Mouse (Mus musculus) spleen, adult 2 months (tissue): ENCODE data around the gene Mylip.

Source experiments
- CTCF ChIP-seq: fragments of 200-500 bp; IDR thresholded peaks from 2 replicates; pipeline ENCODE4 v1.5.1; 2011; ENCODE audit warnings: mild to moderate bottlenecking, inconsistent platforms; ENCODE audit not compliant: insufficient read depth, insufficient read length, insufficient replicate concordance; ENCODE audit errors: extremely low read depth
- POLR2A ChIP-seq: fragments of 200-500 bp; IDR thresholded peaks from 2 replicates; pipeline ENCODE4 v1.6.1; 2011; ENCODE audit warnings: low read depth, low read length, inconsistent platforms

DNA sequence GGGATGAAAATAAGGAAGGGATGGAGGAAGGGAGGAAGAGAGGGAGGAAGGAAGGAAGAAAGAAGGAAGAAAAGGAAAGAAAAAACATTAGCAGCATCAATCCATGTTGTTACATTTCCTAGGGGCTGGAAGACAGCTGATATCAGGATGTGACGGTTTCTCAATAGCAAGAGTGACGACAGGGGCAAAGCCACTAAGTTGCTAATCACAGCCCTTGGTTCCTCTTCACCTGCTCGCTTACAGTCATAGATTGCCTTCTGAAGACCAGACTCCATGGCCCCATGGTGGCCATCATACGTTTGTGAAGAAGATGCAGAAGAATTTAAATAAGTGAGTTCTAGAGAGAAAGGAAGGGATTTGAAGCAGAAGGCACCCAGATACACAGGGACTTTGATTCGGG, 38.1 kb upstream of the Mylip start:
- no peak for TF ChIP-seq CTCF
- no peak for TF ChIP-seq POLR2A
